ENCODE assay signal across 11 mouse cellular contexts in the genomic region with DNA sequence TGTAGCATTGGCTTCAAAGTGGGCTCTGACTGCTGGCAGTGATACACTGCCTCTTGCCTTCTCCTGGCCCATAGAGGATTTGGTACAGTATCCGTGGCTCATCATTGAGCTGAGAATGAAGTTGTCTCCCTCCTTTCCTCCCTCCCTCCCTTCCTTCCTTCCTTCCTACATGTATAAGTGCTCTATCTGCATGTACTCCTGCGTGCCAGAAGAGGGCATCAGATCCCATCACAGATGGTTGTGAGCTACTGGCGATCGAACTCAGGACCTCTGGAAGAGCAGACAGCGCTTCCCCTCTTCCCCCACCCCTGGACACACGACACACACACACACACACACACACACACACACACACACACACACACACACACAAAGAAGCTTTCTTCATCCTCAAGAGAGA. TPM values are rescaled to one million over a fixed set of nuclear protein-coding genes. Genes with fewer than 3 reads are reported as not detected.
DNase-seq lines count a peak whose midpoint lies in the region; ATAC-seq and TF ChIP-seq lines count a peak whose summit lies in the region.
"Had no signal": no experiment of that assay in that cellular context is flagged by ENCODE, and none has a peak within 500 bp of the region (broad histone marks: within the 10 kb centered on the region; RNA-seq: fewer than 3 reads in every experiment).

No protein-coding gene starts in this region.

- no peak overlapping the region for H3K4me3 ChIP-seq in layer of hippocampus, adult 2 months
- no peak overlapping the region for H3K4me3 ChIP-seq in forebrain, embryonic 16.5 days (replicated peaks; ENCODE audit: low read length)
- H3K4me3 ChIP-seq: intestine, embryonic 15.5 days; liver, embryonic 13.5 days had no signal

- TF ChIP-seq CTCF in layer of hippocampus, adult 2 months (conservative IDR thresholded peaks at IDR 0.05): peak; percentile 59

- H3K27me3 ChIP-seq in forebrain, embryonic 16.5 days (replicated peaks; ENCODE audit: control insufficient read depth, insufficient read depth, low read length): no peaks in the 10 kb centered on the region
- H3K27me3 ChIP-seq: intestine, embryonic 15.5 days had no signal

- H3K4me1 ChIP-seq in forebrain, embryonic 16.5 days (replicated peaks; ENCODE audit: control insufficient read depth, insufficient read depth, low read length): peaks cover 1% of the 10 kb centered on the region; the same call in 1 of the 2 replicates

- no peak for DNase-seq in layer of hippocampus, adult 2 months (ENCODE audit: low spot score in 2 of 2)
- DNase-seq in layer of hippocampus, postnatal 14 days (ENCODE audit: low spot score in 2 of 2): no peak
- peak; percentile 76 for DNase-seq in 416B (ENCODE audit: low read depth)
- DNase-seq in CD4-positive helper T cell, adult 2 months (ENCODE audit: low read depth, low spot score): peak; percentile 38
- DNase-seq in embryo, embryonic 11 days: peak; percentile 37
- DNase-seq: heart, adult 11 months; liver, embryonic 13.5 days had no signal

- no peak for ATAC-seq in monocyte, adult 5-6 weeks (replicated peaks; ENCODE audit: insufficient number of reproducible peaks, low FRiP score, low TSS enrichment, poor library complexity, severe bottlenecking)
- no peak for ATAC-seq in forebrain, embryonic 16.5 days
- ATAC-seq: intestine, embryonic 15.5 days had no signal

- H3K9ac ChIP-seq in forebrain, embryonic 16.5 days (replicated peaks; ENCODE audit: low read depth, low read length): no peak overlapping the region
- H3K9ac ChIP-seq: intestine, embryonic 15.5 days; liver, embryonic 13.5 days had no signal

- 64% methylated on average over 5 of the region's 6 CpGs for WGBS in forebrain, embryonic 16.5 days

- no peak overlapping the region for H3K27ac ChIP-seq in layer of hippocampus, adult 2 months
- H3K27ac ChIP-seq in forebrain, embryonic 16.5 days (ENCODE audit: low read length): no peak overlapping the region
- H3K27ac ChIP-seq: intestine, embryonic 15.5 days; liver, embryonic 13.5 days had no signal

- H3K36me3 ChIP-seq in forebrain, embryonic 16.5 days (ENCODE audit: control insufficient read depth, insufficient read depth): no peaks in the 10 kb centered on the region
- H3K36me3 ChIP-seq: intestine, embryonic 15.5 days; liver, embryonic 13.5 days had no signal

- no peak overlapping the region for H3K4me2 ChIP-seq in forebrain, embryonic 16.5 days (ENCODE audit: low read length)
- H3K4me2 ChIP-seq: intestine, embryonic 15.5 days had no signal

- H3K9me3 ChIP-seq in forebrain, embryonic 16.5 days (ENCODE audit: control insufficient read depth, low read length): no peaks in the 10 kb centered on the region
- H3K9me3 ChIP-seq: intestine, embryonic 15.5 days; liver, embryonic 13.5 days had no signal

RNA-seq across cellular contexts. Expression of gene Gm14214, which starts 56.7 kb away (rescaled TPM):
- total RNA-seq in layer of hippocampus, adult 2 months (2021): not detected
- total RNA-seq in layer of hippocampus, postnatal 14 days (2021): not detected
- total RNA-seq in monocyte, adult 5-6 weeks (2017): not detected in 3 replicates
- not detected in 2 replicates for polyA plus RNA-seq in forebrain, embryonic 16.5 days (2015; fragmentation: Nextera tagmentation; extraction: Ambion mirVana)
- polyA plus RNA-seq: intestine, embryonic 15.5 days; liver, embryonic 13.5 days; neural tube, embryonic 14.5 days had no signal

Comparison
In these comparisons a context has a peak if more than half of its experiments do, and no peak if none do; other contexts are left out.
1. DNase-seq: peak in 416B (single experiment), CD4-positive helper T cell, adult 2 months (single experiment) and embryo, embryonic 11 days (single experiment); none in layer of hippocampus, adult 2 months (0 of 2) and layer of hippocampus, postnatal 14 days (0 of 2).